Mouse (Mus musculus) liver, adult 2 months (tissue): ENCODE results near the gene Tigit.

Experiments
- CTCF ChIP-seq: fragments of 200-500 bp; IDR thresholded peaks from 2 replicates; pipeline ENCODE4 v1.5.1; 2011; ENCODE audit warnings: low read depth, low read length, control low read depth
- POLR2A ChIP-seq: fragments of 200-500 bp; IDR thresholded peaks from 2 replicates; pipeline ENCODE4 v1.6.1; 2011; ENCODE audit warnings: low read length, control low read depth; ENCODE audit not compliant: insufficient read depth; ENCODE audit errors: extremely low read depth

- TF ChIP-seq POLR2A (no peak), CTCF (no peak)
Observed at GRCm38 (mm10) chr16:43603591-43604141, 60.3 kb downstream of the Tigit start.
